Mouse (Mus musculus): ENCODE measurements around the gene Zxdc. TPM values are rescaled to one million over a fixed set of nuclear protein-coding genes. Genes with fewer than 3 reads are reported as not detected.

The Zxdc gene
- polyA plus RNA-seq, 1 experiment from 2014 or later: 11.5 TPM

GRCm38 (mm10) chr6:90329953-90330352, 39.3 kb upstream of the Zxdc start:
- Histone ChIP-seq H3K4me3 (ENCODE audit: control insufficient read depth in 1 of 2, insufficient read depth in 1 of 2, low read depth in 1 of 2, low read length in 2 of 2) (no peak overlapping the region), H3K9ac (ENCODE audit: low read length) (no peak overlapping the region), H3K27me3 (ENCODE audit: control insufficient read depth, insufficient read depth, low read length) (no peaks in the 10 kb centered on the region), H3K4me1 (ENCODE audit: control insufficient read depth in 2 of 2, insufficient read depth in 2 of 2, low read length in 2 of 2) (peaks cover 0 to 3% of the 10 kb centered on the region in 2 experiments; a peak in 3 of 4 replicates), H3K36me3 (ENCODE audit: control insufficient read depth, insufficient read depth, low read length) (no peaks in the 10 kb centered on the region), H3K27ac (replicated peaks in 1 of 2; ENCODE audit: control insufficient read depth in 1 of 2, insufficient read depth in 1 of 2, low read depth in 2 of 2, low read length in 2 of 2) (no peak overlapping the region), H3K9me3 (ENCODE audit: control insufficient read depth, low read length) (no peaks in the 10 kb centered on the region), H3K4me2 (ENCODE audit: low read length) (no peak overlapping the region)
- no peak for ATAC-seq (ENCODE audit: insufficient number of reproducible peaks, insufficient read depth, low FRiP score, low read depth)
- 20% methylated on average over 1 of the region's 1 CpGs for WGBS

GRCm38 (mm10) chr6:90332561-90333425, 36.5 kb upstream of the Zxdc start, which contains the start of gene Uroc1:
Gene Uroc1 (plus strand): TSS chr6:90333284.
- Histone ChIP-seq H3K27ac (replicated peaks in 1 of 2; ENCODE audit: control insufficient read depth in 1 of 2, insufficient read depth in 1 of 2, low read depth in 2 of 2, low read length in 2 of 2) (no peak within 1 kb of the TSS), H3K4me1 (ENCODE audit: control insufficient read depth in 2 of 2, insufficient read depth in 2 of 2, low read length in 2 of 2) (no peaks in the 10 kb centered on the region), H3K4me3 (ENCODE audit: control insufficient read depth in 1 of 2, insufficient read depth in 1 of 2, low read depth in 1 of 2, low read length in 2 of 2) (no peak within 1 kb of the TSS), H3K36me3 (ENCODE audit: control insufficient read depth, insufficient read depth, low read length) (no peaks in the 10 kb centered on the region), H3K9me3 (ENCODE audit: control insufficient read depth, low read length) (no peaks in the 10 kb centered on the region), H3K27me3 (ENCODE audit: control insufficient read depth, insufficient read depth, low read length) (no peaks in the 10 kb centered on the region), H3K4me2 (ENCODE audit: low read length) (no peak within 1 kb of the TSS), H3K9ac (ENCODE audit: low read length) (no peak within 1 kb of the TSS)
- no peak for ATAC-seq (ENCODE audit: insufficient number of reproducible peaks, insufficient read depth, low FRiP score, low read depth)
- WGBS: 72% methylated on average over 7 of the region's 7 CpGs

- H3K36me3 ChIP-seq (ENCODE audit: control insufficient read depth, insufficient read depth, low read length): no peaks in the 10 kb centered on the region
- H3K4me3 ChIP-seq (ENCODE audit: control insufficient read depth in 1 of 2, insufficient read depth in 1 of 2, low read depth in 1 of 2, low read length in 2 of 2): no peak overlapping the region
- H3K9me3 ChIP-seq (ENCODE audit: control insufficient read depth, low read length): no peaks in the 10 kb centered on the region
- no peaks in the 10 kb centered on the region for H3K4me1 ChIP-seq (ENCODE audit: control insufficient read depth in 2 of 2, insufficient read depth in 2 of 2, low read length in 2 of 2)
- no peaks in the 10 kb centered on the region for H3K27me3 ChIP-seq (ENCODE audit: control insufficient read depth, insufficient read depth, low read length)
- H3K4me2 ChIP-seq (ENCODE audit: low read length): no peak overlapping the region
- H3K27ac ChIP-seq (replicated peaks in 1 of 2; ENCODE audit: control insufficient read depth in 1 of 2, insufficient read depth in 1 of 2, low read depth in 2 of 2, low read length in 2 of 2): no peak overlapping the region
- 67% methylated on average over 3 of the region's 3 CpGs for WGBS
- H3K9ac ChIP-seq (ENCODE audit: low read length): no peak overlapping the region
- ATAC-seq (ENCODE audit: insufficient number of reproducible peaks, insufficient read depth, low FRiP score, low read depth): no peak
Measured at GRCm38 (mm10) chr6:90334244-90334643, 35.0 kb upstream of the Zxdc start.

GRCm38 (mm10) chr6:90342343-90342742, 26.9 kb upstream of the Zxdc start:
- no peak overlapping the region for H3K4me2 ChIP-seq (ENCODE audit: low read length)
- no peak overlapping the region for H3K4me3 ChIP-seq (ENCODE audit: control insufficient read depth in 1 of 2, insufficient read depth in 1 of 2, low read depth in 1 of 2, low read length in 2 of 2)
- H3K9me3 ChIP-seq (ENCODE audit: control insufficient read depth, low read length): no peaks in the 10 kb centered on the region
- no peak for ATAC-seq (ENCODE audit: insufficient number of reproducible peaks, insufficient read depth, low FRiP score, low read depth)
- no peak overlapping the region for H3K9ac ChIP-seq (ENCODE audit: low read length)
- H3K36me3 ChIP-seq (ENCODE audit: control insufficient read depth, insufficient read depth, low read length): no peaks in the 10 kb centered on the region
- WGBS: 77% methylated on average over 2 of the region's 2 CpGs
- no peaks in the 10 kb centered on the region for H3K27me3 ChIP-seq (ENCODE audit: control insufficient read depth, insufficient read depth, low read length)
- H3K4me1 ChIP-seq (ENCODE audit: control insufficient read depth in 2 of 2, insufficient read depth in 2 of 2, low read length in 2 of 2): no peaks in the 10 kb centered on the region
- no peak overlapping the region for H3K27ac ChIP-seq (replicated peaks in 1 of 2; ENCODE audit: control insufficient read depth in 1 of 2, insufficient read depth in 1 of 2, low read depth in 2 of 2, low read length in 2 of 2)

DNA sequence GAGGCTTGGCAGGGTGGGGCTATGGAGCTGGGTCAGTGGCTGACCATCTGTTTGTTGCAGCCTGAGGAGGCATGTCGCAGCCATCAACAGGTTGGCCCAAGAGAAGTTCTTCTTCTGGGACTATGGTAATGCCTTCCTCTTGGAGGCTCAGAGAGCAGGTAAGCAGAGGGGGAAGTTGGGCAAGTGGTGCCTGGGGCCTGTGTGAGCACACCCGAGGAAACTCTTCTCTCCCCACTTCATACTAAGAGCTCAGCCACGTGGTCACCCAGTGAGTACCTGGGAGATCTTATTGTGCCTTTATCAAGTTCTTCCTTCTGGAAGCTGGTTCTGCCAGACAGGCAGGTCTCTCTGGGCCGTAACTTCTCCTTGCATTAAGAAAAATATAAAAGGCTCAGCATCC, 22.1 kb upstream of the Zxdc start:
- no peaks in the 10 kb centered on the region for H3K36me3 ChIP-seq (ENCODE audit: control insufficient read depth, insufficient read depth, low read length)
- H3K4me2 ChIP-seq (ENCODE audit: low read length): no peak overlapping the region
- no peaks in the 10 kb centered on the region for H3K27me3 ChIP-seq (ENCODE audit: control insufficient read depth, insufficient read depth, low read length)
- WGBS: 63% methylated on average over 4 of the region's 4 CpGs
- no peak for ATAC-seq (ENCODE audit: insufficient number of reproducible peaks, insufficient read depth, low FRiP score, low read depth)
- no peak overlapping the region for H3K4me3 ChIP-seq (ENCODE audit: control insufficient read depth in 1 of 2, insufficient read depth in 1 of 2, low read depth in 1 of 2, low read length in 2 of 2)
- H3K9ac ChIP-seq (ENCODE audit: low read length): no peak overlapping the region
- H3K27ac ChIP-seq (replicated peaks in 1 of 2; ENCODE audit: control insufficient read depth in 1 of 2, insufficient read depth in 1 of 2, low read depth in 2 of 2, low read length in 2 of 2): no peak overlapping the region
- H3K4me1 ChIP-seq (ENCODE audit: control insufficient read depth in 2 of 2, insufficient read depth in 2 of 2, low read length in 2 of 2): no peaks in the 10 kb centered on the region
- no peaks in the 10 kb centered on the region for H3K9me3 ChIP-seq (ENCODE audit: control insufficient read depth, low read length)

DNA sequence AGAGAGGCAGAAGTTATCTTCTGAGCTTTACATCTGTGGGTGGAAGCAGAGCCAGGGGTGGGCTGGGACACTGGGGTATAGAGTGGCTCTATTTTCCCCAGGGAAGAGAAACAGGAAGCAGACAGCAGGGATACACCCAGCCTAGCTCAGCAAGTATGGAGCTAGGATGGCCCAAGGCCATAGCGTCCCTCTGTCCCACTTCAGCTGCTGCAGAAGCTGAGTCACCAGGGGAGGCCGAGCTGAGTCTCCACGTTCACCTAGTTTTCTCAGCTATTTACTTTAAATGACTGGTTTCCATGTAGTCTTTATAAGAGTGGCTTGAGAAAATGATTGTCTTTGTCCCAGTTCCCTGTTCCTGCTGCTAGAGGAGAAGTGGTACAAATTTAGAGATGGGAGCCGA, 20.8 kb upstream of the Zxdc start:
- WGBS: 73% methylated on average over 4 of the region's 4 CpGs
- H3K36me3 ChIP-seq (ENCODE audit: control insufficient read depth, insufficient read depth, low read length): no peaks in the 10 kb centered on the region

DNA sequence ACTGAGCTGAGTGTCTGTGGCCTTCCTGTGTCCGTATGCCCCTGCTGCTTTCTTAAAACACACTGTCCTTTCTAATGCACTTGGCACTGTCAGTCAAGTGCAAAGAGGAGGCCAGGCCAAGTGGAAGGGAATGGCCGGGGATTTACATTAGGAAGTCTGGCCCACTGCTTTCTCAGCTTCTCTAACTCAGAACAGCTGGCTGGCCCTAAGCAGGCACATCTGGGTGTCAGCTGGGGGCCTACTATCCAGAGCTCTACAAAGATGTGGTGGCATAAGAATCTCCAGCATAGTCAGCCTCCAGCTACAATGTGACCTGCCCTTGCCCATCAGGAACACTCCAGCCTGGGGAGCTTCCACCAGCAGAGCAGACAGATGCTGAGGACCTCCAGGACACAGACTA, 19.3 kb upstream of the Zxdc start:
- no peaks in the 10 kb centered on the region for H3K27me3 ChIP-seq (ENCODE audit: control insufficient read depth, insufficient read depth, low read length)
- H3K4me2 ChIP-seq (ENCODE audit: low read length): no peak overlapping the region
- 59% methylated on average over 2 of the region's 2 CpGs for WGBS
- H3K9ac ChIP-seq (ENCODE audit: low read length): no peak overlapping the region
- no peaks in the 10 kb centered on the region for H3K36me3 ChIP-seq (ENCODE audit: control insufficient read depth, insufficient read depth, low read length)
- H3K9me3 ChIP-seq (ENCODE audit: control insufficient read depth, low read length): no peaks in the 10 kb centered on the region
- no peak overlapping the region for H3K4me3 ChIP-seq (ENCODE audit: control insufficient read depth in 1 of 2, insufficient read depth in 1 of 2, low read depth in 1 of 2, low read length in 2 of 2)
- no peaks in the 10 kb centered on the region for H3K4me1 ChIP-seq (ENCODE audit: control insufficient read depth in 2 of 2, insufficient read depth in 2 of 2, low read length in 2 of 2)
- no peak overlapping the region for H3K27ac ChIP-seq (replicated peaks in 1 of 2; ENCODE audit: control insufficient read depth in 1 of 2, insufficient read depth in 1 of 2, low read depth in 2 of 2, low read length in 2 of 2)
- ATAC-seq (ENCODE audit: insufficient number of reproducible peaks, insufficient read depth, low FRiP score, low read depth): no peak

More for the DNA sequence above, 20.8 kb upstream of the Zxdc start:
- Histone ChIP-seq H3K4me1 (ENCODE audit: control insufficient read depth in 2 of 2, insufficient read depth in 2 of 2, low read length in 2 of 2) (no peaks in the 10 kb centered on the region), H3K9ac (ENCODE audit: low read length) (no peak overlapping the region), H3K4me2 (ENCODE audit: low read length) (no peak overlapping the region), H3K27ac (replicated peaks in 1 of 2; ENCODE audit: control insufficient read depth in 1 of 2, insufficient read depth in 1 of 2, low read depth in 2 of 2, low read length in 2 of 2) (no peak overlapping the region), H3K27me3 (ENCODE audit: control insufficient read depth, insufficient read depth, low read length) (no peaks in the 10 kb centered on the region), H3K9me3 (ENCODE audit: control insufficient read depth, low read length) (no peaks in the 10 kb centered on the region), H3K4me3 (ENCODE audit: control insufficient read depth in 1 of 2, insufficient read depth in 1 of 2, low read depth in 1 of 2, low read length in 2 of 2) (no peak overlapping the region)
- ATAC-seq (ENCODE audit: insufficient number of reproducible peaks, insufficient read depth, low FRiP score, low read depth): no peak

- no peak for ATAC-seq (ENCODE audit: insufficient number of reproducible peaks, insufficient read depth, low FRiP score, low read depth)
- 46% methylated on average over 5 of the region's 5 CpGs for WGBS
- H3K9me3 ChIP-seq (ENCODE audit: control insufficient read depth, low read length): no peaks in the 10 kb centered on the region
Measured at GRCm38 (mm10) chr6:90358142-90358541, 11.2 kb upstream of the Zxdc start.

More at GRCm38 (mm10) chr6:90358142-90358541, 11.2 kb upstream of the Zxdc start:
- H3K27me3 ChIP-seq (ENCODE audit: control insufficient read depth, insufficient read depth, low read length): no peaks in the 10 kb centered on the region
- H3K4me3 ChIP-seq (ENCODE audit: control insufficient read depth in 1 of 2, insufficient read depth in 1 of 2, low read depth in 1 of 2, low read length in 2 of 2): no peak overlapping the region
- H3K9ac ChIP-seq (ENCODE audit: low read length): no peak overlapping the region
- no peaks in the 10 kb centered on the region for H3K36me3 ChIP-seq (ENCODE audit: control insufficient read depth, insufficient read depth, low read length)
- no peak overlapping the region for H3K27ac ChIP-seq (replicated peaks in 1 of 2; ENCODE audit: control insufficient read depth in 1 of 2, insufficient read depth in 1 of 2, low read depth in 2 of 2, low read length in 2 of 2)
- H3K4me2 ChIP-seq (ENCODE audit: low read length): no peak overlapping the region
- H3K4me1 ChIP-seq (ENCODE audit: control insufficient read depth in 2 of 2, insufficient read depth in 2 of 2, low read length in 2 of 2): peaks cover 16 to 17% of the 10 kb centered on the region in 2 experiments
